Mouse (Mus musculus): ENCODE data around the gene Tmem160.

DNA sequence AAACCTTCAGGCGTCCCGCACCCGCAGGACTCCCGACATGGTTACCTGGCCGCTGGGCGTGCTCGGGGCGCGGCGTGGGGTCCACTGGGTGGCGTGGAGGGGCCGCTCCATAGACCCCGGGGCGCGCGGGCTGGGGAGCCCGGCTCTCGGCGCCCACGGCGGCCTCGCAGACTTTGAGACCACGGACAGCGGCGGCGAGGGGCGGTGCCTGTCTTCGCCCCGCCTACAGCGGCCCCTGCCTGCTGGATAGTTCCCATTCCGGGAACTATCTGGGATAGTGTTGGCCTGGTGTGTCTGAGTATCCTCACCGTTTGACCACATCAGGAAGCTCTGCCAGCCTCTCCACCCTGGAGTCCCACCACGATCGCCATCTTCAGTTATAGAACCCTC is 24.0 kb downstream of the Tmem160 start:
- TF ChIP-seq CTCF (IDR thresholded peaks at IDR 0.05; ENCODE audit: low read depth): no peak
- no peak for TF ChIP-seq EP300 (IDR thresholded peaks at IDR 0.05; ENCODE audit: low read depth)

All from heart, postnatal 0 days (tissue).